Mouse (Mus musculus) heart, adult 11 months (tissue): ENCODE data around the gene Pbld1.
"Not testable (repeated sequence)": the region's sequence is repeated elsewhere in the genome, so short reads cannot be mapped to it uniquely, and the experiment has no call there.

Experiments
- DNase-seq: peaks from one replicate; pipeline ENCODE4 v3.0.0; 2022

Pbld1 gene

GRCm38 (mm10) chr10:63043154-63043553, 16.8 kb upstream of the Pbld1 start:
- DNase-seq: no peak

GRCm38 (mm10) chr10:63047751-63048150, 12.2 kb upstream of the Pbld1 start:
- DNase-seq: no peak

- DNase-seq: no peak
Measured at GRCm38 (mm10) chr10:63049106-63049505, 10.9 kb upstream of the Pbld1 start.

- DNase-seq: no peak
Measured at GRCm38 (mm10) chr10:63051267-63051666, 8.7 kb upstream of the Pbld1 start.

GRCm38 (mm10) chr10:63052011-63052410, 8.0 kb upstream of the Pbld1 start:
- DNase-seq: no peak

GRCm38 (mm10) chr10:63053007-63053406, 7.0 kb upstream of the Pbld1 start:
- DNase-seq: no peak

- not testable (repeated sequence) for DNase-seq
Measured at GRCm38 (mm10) chr10:63054071-63054470, 5.9 kb upstream of the Pbld1 start.

- no peak for DNase-seq
Measured at GRCm38 (mm10) chr10:63054586-63054985, 5.4 kb upstream of the Pbld1 start.

GRCm38 (mm10) chr10:63056966-63057750, 2.8 kb upstream of the Pbld1 start:
- DNase-seq: peak; percentile 97

GRCm38 (mm10) chr10:63060406-63060805, 444 bp downstream of the Pbld1 start:
- peak; percentile 97 for DNase-seq

- no peak for DNase-seq
Measured at GRCm38 (mm10) chr10:63061266-63061665, 1.3 kb downstream of the Pbld1 start.

- no peak for DNase-seq
Measured at GRCm38 (mm10) chr10:63062696-63063095, 2.7 kb downstream of the Pbld1 start.

GRCm38 (mm10) chr10:63063365-63063764, 3.4 kb downstream of the Pbld1 start:
- no peak for DNase-seq

- no peak for DNase-seq
Measured at GRCm38 (mm10) chr10:63064516-63064915, 4.6 kb downstream of the Pbld1 start.

- no peak for DNase-seq
Measured at GRCm38 (mm10) chr10:63065561-63065960, 5.6 kb downstream of the Pbld1 start.

- DNase-seq: peak; percentile 94
Measured at GRCm38 (mm10) chr10:63065988-63066387, 6.0 kb downstream of the Pbld1 start.

- no peak for DNase-seq
Measured at GRCm38 (mm10) chr10:63086304-63086703, 26.3 kb downstream of the Pbld1 start.

- DNase-seq: no peak
Measured at GRCm38 (mm10) chr10:63089103-63089757, 29.3 kb downstream of the Pbld1 start.

GRCm38 (mm10) chr10:63089758-63090571, 30.0 kb downstream of the Pbld1 start:
- no peak for DNase-seq

GRCm38 (mm10) chr10:63091915-63092314, 32.0 kb downstream of the Pbld1 start:
- no peak for DNase-seq

- no peak for DNase-seq
Measured at GRCm38 (mm10) chr10:63092616-63093550, 32.9 kb downstream of the Pbld1 start.

- no peak for DNase-seq
Measured at GRCm38 (mm10) chr10:63096757-63097156, 36.8 kb downstream of the Pbld1 start.
